Mouse (Mus musculus): ENCODE data around the gene Map3k15.
A peak's percentile ranks its signal among the peaks of the same experiment; 100 is the strongest.

Map3k15 gene

DNA sequence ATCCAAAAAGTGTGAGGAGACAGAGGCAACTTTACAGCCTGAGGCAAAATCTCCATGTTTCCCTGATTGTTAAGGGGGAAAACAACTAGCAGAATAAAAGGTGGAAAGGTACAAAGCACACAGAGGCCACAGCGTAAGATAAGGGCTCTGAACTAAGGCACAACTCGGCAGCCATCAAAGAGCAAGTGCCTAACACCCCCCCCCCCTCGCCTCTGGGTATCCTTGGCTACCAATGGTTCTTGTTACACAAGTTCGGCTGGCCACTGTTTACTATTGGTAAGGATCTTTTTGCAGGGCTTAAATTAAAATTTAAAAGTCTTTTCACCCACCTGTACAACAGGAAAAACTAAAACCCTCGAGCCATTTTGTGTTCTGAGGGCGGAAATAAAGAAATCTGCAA is 147.5 kb downstream of the Map3k15 start:
- no peak for DNase-seq (ENCODE audit: low spot score)

DNA sequence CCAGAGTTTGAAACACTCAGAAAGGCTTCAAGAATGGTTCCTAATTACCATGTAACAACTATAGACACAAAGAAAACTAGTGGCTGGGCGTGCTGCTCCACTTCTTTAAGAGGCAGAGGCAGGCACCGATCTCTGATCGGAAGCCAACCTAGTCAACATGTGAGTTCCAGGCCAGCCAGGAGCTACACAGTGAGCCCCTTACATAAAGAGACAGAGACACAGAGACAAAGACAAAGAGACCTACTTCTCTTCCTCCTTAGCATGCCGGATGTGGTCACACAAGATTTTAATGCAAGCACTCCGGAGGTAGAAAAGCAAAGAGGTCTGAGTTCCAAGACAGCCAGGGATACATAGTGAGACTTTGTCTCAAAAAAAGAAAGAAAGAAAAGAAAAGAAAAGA is 147.9 kb downstream of the Map3k15 start:
- DNase-seq (ENCODE audit: low spot score): no peak

DNA sequence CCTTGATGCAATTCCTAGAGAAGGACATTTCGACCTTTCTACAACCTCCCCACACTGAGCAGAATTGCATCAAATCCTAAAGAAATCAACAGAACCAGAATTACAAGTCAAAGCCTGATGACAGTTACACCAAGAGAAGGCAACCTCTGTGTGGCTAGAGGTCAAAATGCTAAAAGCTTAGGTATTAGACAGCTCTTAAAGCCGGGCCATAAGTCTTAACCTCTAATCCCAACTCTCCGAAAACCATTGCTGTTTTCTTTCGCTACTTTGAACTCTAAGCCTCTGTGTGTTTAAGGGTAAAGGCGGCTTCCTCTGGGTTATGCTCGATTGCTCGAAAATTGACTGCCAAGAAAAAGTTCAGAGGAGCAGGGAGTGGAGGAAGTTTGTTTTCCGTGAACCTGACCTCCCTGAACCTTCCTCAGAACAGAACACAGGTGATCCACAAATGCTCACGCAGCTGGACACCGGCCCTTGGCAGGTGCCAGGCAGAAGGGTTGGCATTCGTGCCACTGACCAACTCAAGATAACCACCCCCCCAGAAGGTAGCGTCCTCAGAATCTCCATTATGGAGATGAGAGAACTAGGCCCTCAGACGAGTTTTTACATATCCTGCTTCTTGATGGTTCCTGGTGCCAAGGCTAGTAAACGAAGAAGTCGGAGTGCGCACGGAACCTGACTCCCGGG is 149.1 kb downstream of the Map3k15 start:
- peak; percentile 10 for DNase-seq (ENCODE audit: low spot score)

DNA sequence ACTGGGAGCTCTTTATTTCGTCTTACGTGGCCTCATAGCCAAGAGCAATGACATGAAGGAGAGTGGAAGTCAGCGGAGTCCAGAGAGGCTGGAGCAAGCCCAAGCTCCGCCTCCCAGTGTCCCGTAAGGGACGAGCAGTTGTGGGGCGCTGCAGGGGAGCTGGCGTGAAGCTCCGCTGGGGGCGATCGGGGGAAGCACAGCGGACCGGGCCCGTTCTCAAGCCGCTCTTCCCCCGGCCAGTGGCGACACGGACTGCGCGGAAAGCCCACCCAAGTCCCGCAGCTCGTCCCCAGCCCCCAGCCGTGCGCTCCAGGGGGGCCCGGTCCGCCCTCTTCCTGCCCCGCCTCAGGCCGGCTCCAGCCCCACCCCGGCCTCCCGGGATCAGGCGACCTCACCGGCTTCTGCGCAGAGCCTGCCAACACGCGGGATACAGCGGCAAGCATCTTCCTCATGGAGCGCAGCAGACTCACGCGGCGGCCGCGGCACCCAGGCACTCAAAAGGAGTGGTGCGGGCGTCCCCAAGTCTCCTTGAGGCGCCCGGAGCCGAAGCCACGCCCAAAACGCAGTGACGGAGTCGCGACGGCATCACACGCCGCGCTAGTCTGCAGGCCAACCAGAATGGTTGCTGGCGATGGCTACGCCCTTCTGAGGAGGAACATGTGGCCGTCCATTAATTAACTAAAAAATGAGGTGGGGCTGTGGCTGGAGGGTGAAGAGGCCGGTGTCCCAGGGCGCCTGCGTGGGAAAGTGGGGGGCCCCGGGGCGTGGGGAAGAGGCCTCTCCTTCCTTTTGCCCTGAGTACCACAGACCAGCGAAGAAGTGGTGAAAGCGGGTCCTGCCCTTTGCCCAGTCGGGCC is 149.9 kb downstream of the Map3k15 start, which contains the start of gene Pdha1:
Gene Pdha1 (minus strand): TSS at position 553 of the 857 bp plus-strand sequence.
- DNase-seq (ENCODE audit: low spot score): peak; percentile 85

DNA sequence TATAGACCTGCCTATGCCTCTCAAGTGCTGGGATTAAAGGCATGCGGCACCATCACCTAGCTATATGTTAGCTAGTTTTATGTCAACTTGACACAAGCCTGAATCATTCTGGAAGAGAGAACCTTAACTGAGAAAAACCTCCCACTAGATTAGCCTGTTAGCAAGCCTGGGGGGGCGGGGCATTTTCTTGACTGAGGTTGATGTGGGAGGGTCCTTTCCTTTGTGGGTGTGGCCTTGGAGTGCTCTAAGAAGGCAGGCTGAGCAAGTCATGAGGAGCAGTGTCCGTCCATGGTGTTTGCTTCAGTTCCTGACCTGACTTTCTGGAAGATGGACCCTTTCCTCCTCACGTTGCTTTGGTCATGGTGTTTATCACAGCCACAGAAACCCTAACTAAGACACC is 158.6 kb downstream of the Map3k15 start:
- DNase-seq (ENCODE audit: low spot score): no peak

DNA sequence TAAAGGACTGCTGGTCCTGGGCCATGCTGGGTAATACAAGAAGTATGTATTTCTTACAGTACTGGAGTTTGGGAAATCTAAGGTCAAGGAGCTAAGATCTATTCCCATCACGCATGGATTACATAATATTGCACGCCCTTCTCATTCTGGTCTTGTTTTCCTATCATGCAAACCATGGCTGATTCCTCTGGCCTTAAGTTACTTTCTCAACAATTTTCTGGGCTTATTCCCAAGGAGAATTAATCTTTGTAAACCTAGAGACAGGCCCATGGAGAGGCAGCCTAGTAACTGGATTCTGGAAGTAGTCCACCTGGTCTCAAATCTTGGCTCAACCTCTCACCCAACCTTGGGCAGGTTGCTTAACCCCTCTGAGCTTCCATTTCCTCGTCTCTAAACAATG is 159.2 kb downstream of the Map3k15 start:
- no peak for DNase-seq (ENCODE audit: low spot score)

DNA sequence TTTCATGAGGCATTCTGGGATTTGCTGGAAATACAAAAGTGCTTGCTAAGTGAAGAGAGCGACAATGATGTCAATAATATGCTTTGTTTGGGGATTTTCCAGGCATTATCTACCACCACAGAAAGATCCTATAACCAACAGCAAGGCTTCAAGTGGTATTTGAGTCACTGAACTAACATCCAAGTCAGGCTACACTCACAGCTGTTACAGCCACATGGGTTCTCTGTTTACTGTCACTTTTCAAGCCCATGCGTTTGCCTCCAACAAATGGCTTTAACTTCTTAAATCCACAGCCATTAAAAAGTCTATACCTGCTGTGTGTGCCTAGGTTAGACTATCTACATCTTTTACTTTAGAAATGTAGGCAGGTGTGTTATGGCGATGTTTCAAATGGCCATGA is 160.6 kb downstream of the Map3k15 start:
- no peak for DNase-seq (ENCODE audit: low spot score)

DNA sequence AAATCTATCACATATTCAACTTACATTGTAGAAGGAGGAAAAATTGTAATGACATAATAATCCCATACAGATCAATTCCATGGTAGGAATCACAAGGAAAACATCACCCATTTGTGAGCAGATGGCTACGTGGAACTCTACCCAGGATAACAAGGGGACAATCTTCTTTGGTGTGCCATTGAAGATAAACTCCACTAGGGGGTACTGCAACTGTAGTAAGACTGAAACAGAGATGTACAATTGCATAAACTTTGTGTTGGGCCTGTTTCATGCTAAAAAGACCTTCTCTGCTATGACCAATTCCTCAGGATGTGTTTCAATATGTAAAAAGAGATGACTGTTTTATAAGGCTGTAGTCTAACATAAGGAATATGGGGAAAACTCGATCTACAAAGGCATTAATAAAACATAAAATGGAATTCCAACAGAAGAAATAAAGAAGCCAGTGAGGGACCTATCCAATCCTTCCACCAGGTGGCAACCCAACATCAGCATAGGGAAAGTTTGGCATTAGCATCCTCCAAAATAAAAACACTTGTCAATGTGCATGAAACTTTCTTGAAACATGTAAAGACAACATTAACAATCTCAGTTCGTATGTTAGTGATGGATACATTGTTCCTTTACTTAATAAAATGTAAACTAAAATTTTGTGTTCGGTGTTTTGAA is 165.0 kb downstream of the Map3k15 start:
- DNase-seq (ENCODE audit: low spot score): no peak

DNA sequence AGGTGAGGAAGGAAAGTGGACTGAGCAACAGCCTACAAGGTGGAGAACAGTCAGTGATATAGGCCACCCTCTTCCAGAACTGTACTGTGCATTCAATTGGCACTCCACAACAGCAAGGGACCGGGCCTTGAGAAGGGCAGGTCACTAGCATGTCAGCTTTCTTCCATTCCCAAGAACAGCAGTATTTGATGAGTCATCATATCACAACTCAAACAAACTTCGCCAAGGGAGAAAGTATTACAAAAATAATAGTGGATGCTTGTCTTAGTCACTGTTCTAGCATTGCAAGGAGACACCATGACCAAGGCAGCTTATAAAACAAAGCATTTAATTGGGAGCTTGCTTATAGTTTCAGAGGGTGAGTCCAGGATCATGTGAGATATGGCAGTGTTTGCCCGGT is 176.0 kb downstream of the Map3k15 start:
- no peak for DNase-seq (ENCODE audit: low spot score)

DNA sequence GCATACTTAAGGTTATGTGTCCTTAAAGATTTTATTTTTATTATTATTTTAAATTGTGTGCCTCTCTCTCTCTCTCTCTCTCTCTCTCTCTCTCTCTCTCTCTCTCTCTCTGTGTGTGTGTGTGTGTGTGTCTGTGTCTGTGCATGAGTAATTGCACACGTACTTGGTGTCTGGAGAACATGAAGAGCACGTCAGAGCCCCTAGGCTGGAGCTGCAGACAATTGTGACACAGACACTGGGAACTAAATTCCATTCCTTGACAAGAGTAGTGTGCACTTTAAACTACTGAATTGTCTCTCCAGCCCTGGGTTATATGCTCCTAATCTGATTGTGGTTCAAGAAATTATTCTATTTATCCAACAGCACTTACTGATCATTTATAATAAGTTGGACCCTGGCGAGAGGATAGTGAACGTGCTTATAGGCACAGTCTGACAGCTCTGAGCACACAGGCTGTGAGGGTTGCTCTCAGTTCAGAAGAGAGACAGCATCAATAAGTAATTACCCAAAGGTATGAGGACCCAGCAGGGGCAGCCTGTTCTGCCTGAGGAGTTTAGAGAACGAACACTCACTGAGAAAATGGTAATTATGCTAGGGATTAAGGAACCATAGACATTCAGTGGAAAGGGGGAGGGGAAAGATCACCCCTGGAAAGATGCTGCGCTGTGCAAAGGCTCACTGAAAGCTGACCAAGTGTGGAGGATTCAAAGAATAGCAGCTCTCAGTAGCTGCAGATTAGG is 178.2 kb downstream of the Map3k15 start:
- no peak for DNase-seq (ENCODE audit: low spot score)

DNA sequence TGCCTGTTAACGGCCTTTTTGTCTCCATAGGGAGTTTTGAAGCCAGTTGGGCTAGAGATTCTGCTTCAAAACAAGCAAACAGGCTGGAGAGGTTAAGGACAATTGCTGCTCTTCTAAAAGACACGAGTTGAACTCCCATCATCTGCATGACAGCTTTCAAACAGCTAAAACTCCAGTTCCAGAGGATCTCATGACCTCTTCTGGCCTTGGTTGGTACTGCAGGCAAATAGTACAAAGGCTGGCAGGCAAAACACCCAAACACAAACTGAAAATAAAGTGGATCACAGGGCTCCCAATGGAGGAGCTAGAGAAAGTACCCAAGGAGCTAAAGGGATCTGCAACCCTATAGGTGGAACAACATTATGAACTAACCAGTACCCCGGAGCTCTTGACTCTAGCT is 181.9 kb downstream of the Map3k15 start:
- no peak for DNase-seq (ENCODE audit: low spot score)
